ENCODE assay signal across 12 mouse cellular contexts in genomic region chr14:25320141-25320540, GRCm38 (mm10).
DNase-seq lines count a peak whose midpoint lies in the region; ATAC-seq and TF ChIP-seq lines count a peak whose summit lies in the region.
"Had no signal": no experiment of that assay in that cellular context is flagged by ENCODE, and none has a peak within 500 bp of the region (broad histone marks: within the 10 kb centered on the region; RNA-seq: fewer than 3 reads in every experiment).

No protein-coding gene starts in this region.

- no peak overlapping the region for H3K4me2 ChIP-seq in forebrain, embryonic 11.5 days (ENCODE audit: low read depth, low read length, severe bottlenecking)
- H3K4me2 ChIP-seq in midbrain, embryonic 11.5 days = no peak overlapping the region
- H3K4me2 ChIP-seq in midbrain, embryonic 16.5 days (ENCODE audit: low read length) = no peak overlapping the region
- no peak overlapping the region for H3K4me2 ChIP-seq in kidney, embryonic 14.5 days (replicated peaks; ENCODE audit: low read depth, low read length)
- H3K4me2 ChIP-seq: heart, embryonic 12.5 days; liver, embryonic 13.5 days had no signal

- H3K4me3 ChIP-seq in forebrain, embryonic 10.5 days = no peak overlapping the region
- H3K4me3 ChIP-seq in forebrain, embryonic 11.5 days (ENCODE audit: low read depth, low read length) = no peak overlapping the region
- no peak overlapping the region for H3K4me3 ChIP-seq in midbrain, embryonic 10.5 days
- H3K4me3 ChIP-seq in midbrain, embryonic 11.5 days (ENCODE audit: low read depth, low read length) = no peak overlapping the region
- no peak overlapping the region for H3K4me3 ChIP-seq in layer of hippocampus, adult 2 months
- no peak overlapping the region for H3K4me3 ChIP-seq in midbrain, embryonic 16.5 days (ENCODE audit: low read depth, low read length)
- H3K4me3 ChIP-seq in kidney, embryonic 14.5 days (ENCODE audit: low read length) = no peak overlapping the region
- H3K4me3 ChIP-seq: heart, embryonic 12.5 days; liver, embryonic 13.5 days had no signal

- H3K36me3 ChIP-seq in forebrain, embryonic 10.5 days (replicated peaks) = no peaks in the 10 kb centered on the region
- H3K36me3 ChIP-seq in forebrain, embryonic 11.5 days (ENCODE audit: control insufficient read depth, insufficient read depth, low read length) = no peaks in the 10 kb centered on the region
- no peaks in the 10 kb centered on the region for H3K36me3 ChIP-seq in midbrain, embryonic 10.5 days
- H3K36me3 ChIP-seq in midbrain, embryonic 11.5 days (ENCODE audit: control insufficient read depth, insufficient read depth, low read length) = no peaks in the 10 kb centered on the region
- no peaks in the 10 kb centered on the region for H3K36me3 ChIP-seq in midbrain, embryonic 16.5 days (ENCODE audit: control insufficient read depth, insufficient read depth, low read length)
- no peaks in the 10 kb centered on the region for H3K36me3 ChIP-seq in kidney, embryonic 14.5 days (ENCODE audit: control insufficient read depth, insufficient read depth, low read length)
- H3K36me3 ChIP-seq: heart, embryonic 12.5 days; liver, embryonic 13.5 days had no signal

- DNase-seq in forebrain, embryonic 10.5 days (ENCODE audit: extremely low spot score, low spot score) = no peak
- DNase-seq in forebrain, embryonic 11.5 days (ENCODE audit: low spot score) = no peak
- no peak for DNase-seq in midbrain, embryonic 10.5 days (ENCODE audit: low spot score)
- no peak for DNase-seq in midbrain, embryonic 11.5 days (ENCODE audit: low spot score, missing footprints)
- DNase-seq in layer of hippocampus, adult 2 months (ENCODE audit: low spot score in 2 of 2) = peak in 1 of 2 experiments; percentile 63
- no peak for DNase-seq in MN1 (ENCODE audit: low spot score)
- DNase-seq: adrenal gland, postnatal 10 days; cerebellum, postnatal 36 days; liver, embryonic 13.5 days had no signal

- no peak for ATAC-seq in forebrain, embryonic 11.5 days (replicated peaks; ENCODE audit: low FRiP score)
- ATAC-seq in midbrain, embryonic 11.5 days (ENCODE audit: low FRiP score) = no peak
- no peak for ATAC-seq in midbrain, embryonic 16.5 days
- no peak for ATAC-seq in kidney, embryonic 14.5 days (ENCODE audit: low FRiP score, low TSS enrichment)

- no peaks in the 10 kb centered on the region for H3K9me3 ChIP-seq in forebrain, embryonic 10.5 days
- no peaks in the 10 kb centered on the region for H3K9me3 ChIP-seq in forebrain, embryonic 11.5 days (ENCODE audit: control insufficient read depth, low read length)
- H3K9me3 ChIP-seq in midbrain, embryonic 10.5 days (replicated peaks) = no peaks in the 10 kb centered on the region
- no peaks in the 10 kb centered on the region for H3K9me3 ChIP-seq in midbrain, embryonic 11.5 days (ENCODE audit: control insufficient read depth, low read length)
- H3K9me3 ChIP-seq in midbrain, embryonic 16.5 days (replicated peaks; ENCODE audit: control insufficient read depth, low read length, poor library complexity, severe bottlenecking) = no peaks in the 10 kb centered on the region
- H3K9me3 ChIP-seq in kidney, embryonic 14.5 days (ENCODE audit: control insufficient read depth, low read length) = no peaks in the 10 kb centered on the region
- H3K9me3 ChIP-seq: heart, embryonic 12.5 days; liver, embryonic 13.5 days had no signal

- 66% methylated on average over 4 of the region's 4 CpGs for WGBS in forebrain, embryonic 10.5 days
- WGBS in forebrain, embryonic 11.5 days = 42% methylated on average over 4 of the region's 4 CpGs
- 70% methylated on average over 4 of the region's 4 CpGs for WGBS in midbrain, embryonic 10.5 days
- WGBS in midbrain, embryonic 11.5 days = 66% methylated on average over 4 of the region's 4 CpGs
- 50% methylated on average over 4 of the region's 4 CpGs for WGBS in midbrain, embryonic 16.5 days
- WGBS in kidney, embryonic 14.5 days = 84% methylated on average over 4 of the region's 4 CpGs

- H3K9ac ChIP-seq in forebrain, embryonic 11.5 days (ENCODE audit: low read length) = no peak overlapping the region
- H3K9ac ChIP-seq in midbrain, embryonic 11.5 days (ENCODE audit: low read length) = no peak overlapping the region
- no peak overlapping the region for H3K9ac ChIP-seq in midbrain, embryonic 16.5 days (ENCODE audit: low read depth, low read length)
- no peak overlapping the region for H3K9ac ChIP-seq in kidney, embryonic 14.5 days (ENCODE audit: low read depth, low read length)
- H3K9ac ChIP-seq: heart, embryonic 12.5 days; liver, embryonic 13.5 days had no signal

- peak overlapping the region; percentile 94 for H3K27ac ChIP-seq in forebrain, embryonic 10.5 days
- no peak overlapping the region; the same call in 1 of the 2 replicates for H3K27ac ChIP-seq in forebrain, embryonic 11.5 days (ENCODE audit: low read depth, low read length)
- peak overlapping the region; percentile 93 for H3K27ac ChIP-seq in midbrain, embryonic 10.5 days (replicated peaks)
- no peak overlapping the region for H3K27ac ChIP-seq in midbrain, embryonic 11.5 days (ENCODE audit: low read depth, low read length)
- H3K27ac ChIP-seq in layer of hippocampus, adult 2 months = peak overlapping the region; percentile 83
- peak overlapping the region; percentile 33; the same call in 1 of the 2 replicates for H3K27ac ChIP-seq in midbrain, embryonic 16.5 days (ENCODE audit: low read length)
- H3K27ac ChIP-seq in kidney, embryonic 14.5 days (ENCODE audit: low read depth, low read length) = no peak overlapping the region
- H3K27ac ChIP-seq: liver, embryonic 13.5 days had no signal

- H3K27me3 ChIP-seq in forebrain, embryonic 10.5 days (ENCODE audit: poor library complexity, severe bottlenecking) = peaks cover 41% of the 10 kb centered on the region
- no peaks in the 10 kb centered on the region for H3K27me3 ChIP-seq in forebrain, embryonic 11.5 days (ENCODE audit: control insufficient read depth, insufficient read depth, low read length)
- H3K27me3 ChIP-seq in midbrain, embryonic 10.5 days (ENCODE audit: low read depth, poor library complexity, severe bottlenecking) = peaks cover 39% of the 10 kb centered on the region; the same call in 1 of the 2 replicates
- no peaks in the 10 kb centered on the region for H3K27me3 ChIP-seq in midbrain, embryonic 11.5 days (ENCODE audit: control insufficient read depth, insufficient read depth, low read length)
- H3K27me3 ChIP-seq in midbrain, embryonic 16.5 days (ENCODE audit: control insufficient read depth, insufficient read depth, low read depth, low read length) = no peaks in the 10 kb centered on the region
- no peaks in the 10 kb centered on the region for H3K27me3 ChIP-seq in kidney, embryonic 14.5 days (ENCODE audit: control insufficient read depth, insufficient read depth, low read length)
- H3K27me3 ChIP-seq: heart, embryonic 12.5 days had no signal

- peaks cover 82% of the 10 kb centered on the region for H3K4me1 ChIP-seq in forebrain, embryonic 10.5 days
- peaks cover 31% of the 10 kb centered on the region for H3K4me1 ChIP-seq in forebrain, embryonic 11.5 days (replicated peaks; ENCODE audit: control insufficient read depth, insufficient read depth, low read length)
- H3K4me1 ChIP-seq in midbrain, embryonic 10.5 days = peaks cover 58% of the 10 kb centered on the region
- peaks cover 37% of the 10 kb centered on the region for H3K4me1 ChIP-seq in midbrain, embryonic 11.5 days (ENCODE audit: control insufficient read depth, insufficient read depth, low read length)
- H3K4me1 ChIP-seq in midbrain, embryonic 16.5 days (ENCODE audit: control insufficient read depth, insufficient read depth, low read length) = peaks cover 27% of the 10 kb centered on the region
- peaks cover 26% of the 10 kb centered on the region for H3K4me1 ChIP-seq in kidney, embryonic 14.5 days (ENCODE audit: control insufficient read depth, insufficient read depth, low read length)

- TF ChIP-seq CTCF in layer of hippocampus, adult 2 months (conservative IDR thresholded peaks at IDR 0.05) = no peak

Comparison
In these comparisons a context has a peak if more than half of its experiments do, and no peak if none do; other contexts are left out.
1. H3K27ac ChIP-seq: peak in forebrain, embryonic 10.5 days (single experiment), midbrain, embryonic 10.5 days (single experiment), layer of hippocampus, adult 2 months (single experiment) and midbrain, embryonic 16.5 days (single experiment); none in forebrain, embryonic 11.5 days (single experiment), midbrain, embryonic 11.5 days (single experiment) and kidney, embryonic 14.5 days (single experiment).